Mouse (Mus musculus): ENCODE data around the gene Ggt5. TPM values are rescaled to one million over a fixed set of nuclear protein-coding genes. Genes with fewer than 3 reads are reported as not detected.
"Not testable (repeated sequence)": the region's sequence is repeated elsewhere in the genome, so short reads cannot be mapped to it uniquely, and the experiment has no call there.

The Ggt5 gene
- total RNA-seq (2022): 1 to 10 TPM; 1.2 to 2.5 (median 2.0) TPM

GRCm38 (mm10) chr10:75589129-75589528 is at the start of gene Ggt5:
Gene Ggt5 (plus strand): TSS chr10:75589340.
- peak in 1 of 2 experiments; percentile 50 for DNase-seq (ENCODE audit: low spot score in 2 of 2)

- no peak for DNase-seq (ENCODE audit: low spot score in 2 of 2)
These were observed 41.2 kb upstream of the Ggt5 start for GRCm38 (mm10) chr10:75547901-75548300.

- no peak for DNase-seq (ENCODE audit: low spot score in 2 of 2)
These were observed 40.7 kb upstream of the Ggt5 start for GRCm38 (mm10) chr10:75548486-75548885.

- DNase-seq (ENCODE audit: low spot score in 2 of 2): no peak
These were observed 39.3 kb upstream of the Ggt5 start for GRCm38 (mm10) chr10:75549886-75550285.

DNA sequence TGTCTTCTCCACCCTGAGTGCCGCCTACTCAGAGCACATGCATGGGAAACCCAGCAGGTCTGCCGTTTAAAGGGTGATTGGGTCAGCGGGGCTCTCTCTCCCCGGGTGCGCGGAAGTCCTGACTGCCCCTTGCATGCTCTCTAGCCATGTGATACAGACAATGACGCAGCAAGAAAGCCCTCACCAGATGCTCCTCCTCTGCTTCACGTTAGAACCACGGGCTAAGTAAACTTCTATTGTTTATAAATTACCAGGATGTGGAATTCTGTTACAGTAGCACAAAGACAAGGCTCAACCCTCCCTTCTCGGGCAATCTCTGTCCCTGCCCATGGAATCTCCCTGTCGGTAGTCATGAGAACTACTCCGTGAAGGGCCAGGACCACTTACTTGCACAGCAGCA is 38.0 kb upstream of the Ggt5 start:
- no peak for DNase-seq (ENCODE audit: low spot score in 2 of 2)

- DNase-seq (ENCODE audit: low spot score in 2 of 2): no peak
These were observed 37.0 kb upstream of the Ggt5 start for GRCm38 (mm10) chr10:75552106-75552505.

DNA sequence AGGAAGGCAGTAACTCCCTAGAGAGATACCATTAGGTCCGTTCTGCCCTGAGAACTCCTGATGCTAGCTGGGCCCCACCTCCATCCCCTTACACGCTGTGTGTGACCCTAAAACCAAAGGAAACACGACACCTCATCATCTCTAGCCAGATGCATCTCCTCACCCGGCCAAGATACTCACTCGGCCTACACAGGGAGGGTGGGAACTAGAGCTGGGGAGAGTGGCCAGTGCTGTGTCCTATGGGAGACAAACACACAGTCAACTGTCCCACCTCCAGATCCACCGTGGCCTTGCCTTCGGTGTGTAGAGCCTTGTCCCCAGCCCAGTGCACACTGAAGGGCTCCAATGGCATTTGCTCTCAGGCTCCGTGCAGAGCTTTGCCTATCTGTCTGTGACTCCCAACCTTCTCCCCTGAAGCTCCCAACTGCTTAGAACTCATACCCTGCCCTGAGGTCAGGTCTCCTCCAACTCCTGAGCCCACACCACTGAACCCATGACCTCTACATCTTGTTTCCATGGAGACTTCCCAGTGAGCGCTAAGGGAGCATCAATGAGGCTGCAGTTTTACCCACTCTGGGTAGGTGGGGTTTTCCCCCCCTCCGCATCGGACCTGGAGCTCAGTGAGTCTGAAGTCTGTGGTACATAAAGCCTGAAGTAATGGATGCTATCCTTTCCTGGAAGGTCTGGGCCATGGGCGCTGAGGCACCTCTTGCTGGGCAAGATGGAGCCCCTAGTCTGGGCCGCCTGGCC is 36.3 kb upstream of the Ggt5 start:
- no peak for DNase-seq (ENCODE audit: low spot score in 2 of 2)

DNA sequence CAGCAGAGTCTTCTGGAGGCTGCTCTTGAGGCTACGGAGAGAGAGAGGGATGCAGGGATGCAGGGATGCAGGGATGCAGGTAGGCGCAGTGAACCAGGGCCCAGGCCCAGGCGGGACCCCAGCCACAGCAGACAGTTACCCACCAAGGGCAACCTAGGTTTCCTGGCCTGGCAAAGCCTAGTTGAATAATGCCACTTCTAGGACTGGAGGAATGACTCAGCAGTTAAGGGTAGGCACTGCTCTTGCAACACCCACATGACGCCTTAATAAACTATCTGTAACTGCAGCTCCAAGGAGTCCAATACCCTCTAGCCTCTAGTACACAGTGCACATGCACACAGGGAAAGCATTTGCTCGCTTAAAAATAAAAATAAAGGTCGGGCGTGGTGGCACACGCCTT is 35.0 kb upstream of the Ggt5 start:
- DNase-seq (ENCODE audit: low spot score in 2 of 2): no peak

GRCm38 (mm10) chr10:75555557-75555956 is 33.6 kb upstream of the Ggt5 start:
- DNase-seq (ENCODE audit: low spot score in 2 of 2): no peak

GRCm38 (mm10) chr10:75556026-75556425 is 33.1 kb upstream of the Ggt5 start:
- no peak for DNase-seq (ENCODE audit: low spot score in 2 of 2)

DNA sequence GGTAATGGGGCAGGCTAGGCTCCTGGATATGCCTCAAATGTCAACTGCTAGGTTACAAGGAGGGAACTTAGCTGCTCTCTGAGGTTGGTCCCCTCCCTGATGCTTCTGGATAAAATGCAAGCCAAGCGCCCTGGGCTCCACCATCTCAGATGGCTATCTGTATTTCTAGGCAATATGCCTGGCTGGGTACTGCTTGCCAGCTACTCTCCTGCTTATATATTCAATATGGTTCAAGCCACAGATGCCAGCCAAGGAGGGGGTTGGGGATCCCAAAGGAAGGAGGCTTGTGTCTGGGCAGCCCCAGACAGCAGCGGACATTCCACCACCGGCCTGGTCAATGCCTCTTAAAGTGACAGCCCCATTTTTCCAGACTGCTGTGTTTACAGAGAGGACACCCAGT is 30.6 kb upstream of the Ggt5 start:
- DNase-seq (ENCODE audit: low spot score in 2 of 2): no peak

GRCm38 (mm10) chr10:75559041-75559675 is 30.0 kb upstream of the Ggt5 start:
- DNase-seq (ENCODE audit: low spot score in 2 of 2): no peak

DNA sequence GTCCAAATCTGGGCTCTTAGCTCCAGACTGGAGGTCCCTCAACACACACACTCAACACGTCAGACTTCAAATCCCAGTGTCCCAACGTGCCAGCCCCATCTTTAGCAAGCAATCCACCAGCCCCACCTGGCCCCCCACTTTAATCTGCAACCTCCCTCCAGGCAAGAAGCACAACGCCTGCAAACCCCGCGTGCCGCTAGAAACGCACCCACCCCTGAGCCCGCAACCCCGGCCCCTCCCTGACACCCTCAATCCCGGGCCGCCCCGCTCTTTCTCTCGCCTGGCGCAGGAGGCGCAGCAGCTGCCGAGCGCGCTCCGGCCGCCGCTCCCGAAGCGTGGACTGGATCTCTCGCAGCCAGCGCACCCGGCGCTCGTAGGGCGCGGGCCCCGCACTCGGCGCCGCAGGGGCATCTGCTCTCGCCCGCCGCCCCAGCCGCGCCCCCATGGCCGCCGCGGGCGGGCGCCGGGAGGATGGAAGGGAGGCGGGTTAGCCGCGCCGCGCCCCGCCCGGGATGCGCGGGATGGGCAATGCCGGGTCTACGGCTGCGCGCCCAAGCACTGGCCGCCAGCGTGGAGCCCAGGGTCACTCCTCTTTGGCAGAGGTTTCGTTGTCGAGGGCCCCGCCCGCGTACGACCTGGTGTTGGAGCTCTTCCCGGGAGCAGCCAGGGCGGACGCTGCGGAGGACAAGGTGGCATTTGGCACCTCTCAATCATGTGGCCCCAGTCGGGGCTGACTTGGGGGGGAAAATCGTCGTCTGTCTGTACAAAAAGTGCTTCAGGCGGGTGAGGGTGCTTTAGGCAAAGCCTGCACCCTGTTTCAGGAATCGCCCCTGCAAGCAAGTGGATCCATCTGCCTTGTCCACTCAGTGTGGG is 29.2 kb upstream of the Ggt5 start, which contains the start of gene Lrrc75b:
Gene Lrrc75b, minus strand, starts transcription at position 655 of the 873 bp plus-strand sequence.
- DNase-seq (ENCODE audit: low spot score in 2 of 2): peak; percentile 15 to 59

DNA sequence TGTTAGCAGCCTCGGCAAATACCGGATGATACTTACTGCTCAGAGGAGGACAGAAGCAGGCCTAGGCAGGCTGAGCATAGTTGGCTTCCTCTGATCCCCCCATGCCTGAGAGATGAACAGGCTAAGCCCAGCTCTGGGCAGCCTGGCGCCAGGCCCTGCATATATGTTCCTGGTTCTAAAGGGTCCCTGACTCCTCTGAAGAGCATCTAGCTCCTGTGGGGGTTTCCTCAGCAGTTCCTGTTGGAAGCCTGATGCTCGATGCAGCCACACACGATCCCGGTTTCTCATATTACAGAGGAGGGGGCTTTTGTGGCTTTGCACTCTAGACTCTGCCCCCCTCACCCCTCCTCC is 28.6 kb upstream of the Ggt5 start:
- no peak for DNase-seq (ENCODE audit: low spot score in 2 of 2)

DNA sequence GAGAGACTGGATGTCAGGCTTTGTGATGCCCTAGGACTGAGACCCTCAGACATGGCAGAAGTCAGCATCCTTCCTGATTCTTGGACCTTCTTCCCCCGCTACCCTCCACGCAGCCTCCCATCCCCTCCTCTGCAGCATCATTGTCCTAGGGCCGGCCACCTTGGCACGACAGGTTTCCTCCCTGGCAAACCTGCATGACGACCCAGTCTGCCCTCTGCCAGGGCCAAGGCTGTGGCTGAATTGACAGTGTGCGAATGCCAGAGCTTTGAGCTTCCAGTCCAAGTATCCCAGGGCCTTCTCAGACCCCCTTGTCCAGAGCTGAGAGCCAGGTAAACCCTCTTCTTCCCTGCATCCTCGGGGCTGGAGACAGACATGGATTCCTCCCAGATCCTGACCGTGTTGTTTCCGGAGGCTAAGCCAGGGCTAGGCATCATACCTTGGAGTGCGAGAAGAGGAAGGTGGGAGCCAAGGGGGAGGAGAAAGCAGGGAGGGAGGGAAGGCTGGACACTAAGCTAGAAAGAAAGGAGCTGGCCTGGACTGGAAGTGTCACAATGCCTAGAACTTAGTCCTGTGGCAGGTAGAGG is 28.0 kb upstream of the Ggt5 start, which contains the start of gene Ggt1:
Gene Ggt1, plus strand, starts transcription at position 534 of the 584 bp plus-strand sequence.
- DNase-seq (ENCODE audit: low spot score in 2 of 2): no peak

DNA sequence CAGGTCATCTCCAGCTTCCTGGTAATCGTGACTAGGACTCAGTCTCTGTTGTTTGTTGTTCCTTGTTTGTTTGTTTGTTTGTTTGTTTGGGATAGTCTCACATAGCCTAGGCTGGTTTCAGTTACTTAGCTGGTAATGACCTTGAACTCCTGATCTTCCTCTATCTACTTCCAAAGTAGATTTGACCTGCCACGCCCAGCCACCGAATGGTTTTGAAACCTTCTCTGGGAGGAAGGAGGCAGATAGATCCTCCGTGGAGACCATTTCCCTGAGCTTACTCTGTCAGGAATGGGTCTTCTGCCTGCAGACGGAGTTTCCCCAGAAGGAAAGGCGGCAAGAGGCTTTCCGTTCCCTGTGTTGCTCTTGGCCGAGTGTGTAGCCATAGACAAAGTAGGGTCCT is 26.5 kb upstream of the Ggt5 start:
- no peak for DNase-seq (ENCODE audit: low spot score in 2 of 2)

- DNase-seq (ENCODE audit: low spot score in 2 of 2): no peak
These were observed 24.4 kb upstream of the Ggt5 start for GRCm38 (mm10) chr10:75564687-75565265.

DNA sequence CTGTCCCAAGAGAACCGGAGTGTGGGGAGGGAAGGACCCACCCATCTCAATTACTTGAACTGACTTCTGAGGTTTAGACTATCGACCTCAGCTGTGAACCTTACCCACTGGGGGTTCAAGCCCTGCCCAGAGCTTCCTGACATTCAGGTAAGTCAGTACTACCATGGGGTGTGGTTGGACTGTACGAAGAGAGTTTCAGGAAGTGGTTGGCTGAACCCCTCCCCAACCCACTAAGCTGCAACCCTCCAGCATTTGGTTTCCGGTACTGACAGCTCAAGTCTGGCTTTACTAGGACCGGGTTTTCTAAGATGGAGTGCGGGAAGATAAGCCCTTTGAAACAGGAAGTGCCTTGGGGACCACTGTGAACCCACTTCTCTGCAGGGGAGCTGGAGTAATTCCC is 23.7 kb upstream of the Ggt5 start:
- DNase-seq (ENCODE audit: low spot score in 2 of 2): no peak

DNA sequence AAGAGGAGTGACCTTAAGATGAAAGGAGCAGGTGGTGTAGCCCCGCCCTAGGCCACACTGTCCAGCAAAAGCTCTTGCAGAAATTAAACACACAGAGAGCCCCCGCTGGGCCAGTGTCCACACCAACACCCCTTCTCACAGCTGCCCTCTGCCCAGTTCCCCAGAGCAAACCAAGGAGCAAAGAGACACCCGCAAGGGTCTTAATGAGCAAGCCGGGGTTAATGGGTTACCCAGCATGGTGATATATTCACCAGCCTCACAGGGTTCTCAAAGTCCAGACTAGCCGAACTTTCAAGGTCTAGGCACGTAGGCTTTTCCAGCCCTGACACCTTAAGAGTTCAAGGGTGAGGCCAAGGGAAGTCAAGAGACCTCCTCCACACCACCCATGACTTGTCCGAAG is 23.2 kb upstream of the Ggt5 start:
- DNase-seq (ENCODE audit: low spot score in 2 of 2): no peak

- DNase-seq (ENCODE audit: low spot score in 2 of 2): no peak
These were observed 22.8 kb upstream of the Ggt5 start for GRCm38 (mm10) chr10:75566321-75566720.

- not testable (repeated sequence) for DNase-seq (ENCODE audit: low spot score in 2 of 2)
These were observed 22.4 kb upstream of the Ggt5 start for GRCm38 (mm10) chr10:75566765-75567164.

All from gastrocnemius, adult 8-10 months (tissue).